Mouse (Mus musculus): ENCODE measurements around the gene Pikfyve. TPM values are rescaled to one million over a fixed set of nuclear protein-coding genes. Genes with fewer than 3 reads are reported as not detected.

Gene Pikfyve
- total and polyA plus RNA-seq, 3 experiments = 5.7 to 38.3 (median 29.1) TPM

- no peak for DNase-seq
These were observed 127.9 kb downstream of the Pikfyve start for GRCm38 (mm10) chr1:65314054-65315021.

GRCm38 (mm10) chr1:65315022-65315407 lies 128.5 kb downstream of the Pikfyve start:
- no peak for DNase-seq

Other genes with a start within 250 kb of the Pikfyve start
- 10 to 100 TPM; 12.7 to 21.4 TPM for gene Plekhm3, start 229.9 kb upstream of the Pikfyve start, total RNA-seq (2021)
- gene Plekhm3, start 229.9 kb upstream of the Pikfyve start, polyA plus RNA-seq (2012; rRNA removed) = 3.8 and 3.9 TPM in 2 replicates
- 100 to 1,000 TPM; 844 to 986 TPM for gene Akr1cl, start 153.9 kb upstream of the Pikfyve start, total RNA-seq (2021)
- 169 and 242 TPM in 2 replicates for gene Akr1cl, start 153.9 kb upstream of the Pikfyve start, polyA plus RNA-seq (2012; rRNA removed)
- not detected for gene Cryge, start 135.5 kb upstream of the Pikfyve start, total RNA-seq (2021)
- 0.65 TPM in 1 of 2 replicates, not detected in the other for gene Cryge, start 135.5 kb upstream of the Pikfyve start, polyA plus RNA-seq (2012; rRNA removed)
- gene Crygd, start 123.2 kb upstream of the Pikfyve start, total RNA-seq (2021) = not detected
- 1.3 TPM in 1 of 2 replicates, not detected in the other for gene Crygd, start 123.2 kb upstream of the Pikfyve start, polyA plus RNA-seq (2012; rRNA removed)
- gene Crygc, start 113.0 kb upstream of the Pikfyve start, total RNA-seq (2021) = not detected
- gene Crygc, start 113.0 kb upstream of the Pikfyve start, polyA plus RNA-seq (2012; rRNA removed) = not detected in 2 replicates
- not detected for gene Crygb, start 104.4 kb upstream of the Pikfyve start, total RNA-seq (2021)
- gene Crygb, start 104.4 kb upstream of the Pikfyve start, polyA plus RNA-seq (2012; rRNA removed) = not detected in 2 replicates
- gene Cryga, start 83.3 kb upstream of the Pikfyve start, total RNA-seq (2021) = not detected
- gene Cryga, start 83.3 kb upstream of the Pikfyve start, polyA plus RNA-seq (2012; rRNA removed) = not detected in 2 replicates
- not detected for gene Gm28845, start 67.1 kb upstream of the Pikfyve start, total RNA-seq (2021)
- gene Gm28845, start 67.1 kb upstream of the Pikfyve start, polyA plus RNA-seq (2012; rRNA removed) = not detected in 2 replicates
- not detected for gene D630023F18Rik, start 63.5 kb upstream of the Pikfyve start, total RNA-seq (2021)
- gene D630023F18Rik, start 63.5 kb upstream of the Pikfyve start, polyA plus RNA-seq (2012; rRNA removed) = not detected in 2 replicates
- gene Idh1, start 183 bp upstream of the Pikfyve start, total RNA-seq (2021) = 100 to 1,000 TPM; 567 to 693 TPM
- 50.2 and 59.9 TPM in 2 replicates for gene Idh1, start 183 bp upstream of the Pikfyve start, polyA plus RNA-seq (2012; rRNA removed)
- gene Pth2r, start 95.4 kb downstream of the Pikfyve start, total RNA-seq (2021) = not detected
- gene Pth2r, start 95.4 kb downstream of the Pikfyve start, polyA plus RNA-seq (2012; rRNA removed) = not detected in 2 replicates